Mouse (Mus musculus) embryonic facial prominence, embryonic 12.5 days (tissue): ENCODE results near the gene Susd1. TPM values are rescaled to one million over a fixed set of nuclear protein-coding genes. Genes with fewer than 3 reads are reported as not detected.

Source experiments
- ATAC-seq: fragments of 200-750 bp; cut with Nextera tagmentation; 2 replicates; pipeline ENCODE4 v1.8.0; 2017; ENCODE audit not compliant: insufficient number of reproducible peaks, insufficient read depth, low FRiP score, low TSS enrichment
- H3K27ac ChIP-seq: fragments of 300-500 bp; sonication (generic); 2 replicates; pipeline ENCODE4 v1.5.1; 2016; ENCODE audit warnings: mild to moderate bottlenecking
- H3K27me3 ChIP-seq: fragments of 300-500 bp; sonication (generic); 2 replicates; pipeline ENCODE4 v1.6.1; 2016; ENCODE audit warnings: mild to moderate bottlenecking, moderate library complexity
- H3K36me3 ChIP-seq: fragments of 300-500 bp; sonication (generic); 2 replicates; pipeline ENCODE4 v1.6.1; 2016; ENCODE audit warnings: mild to moderate bottlenecking
- H3K4me1 ChIP-seq: fragments of 300-500 bp; sonication (generic); 2 replicates; pipeline ENCODE4 v1.6.1; 2016
- H3K4me2 ChIP-seq: fragments of 300-500 bp; sonication (generic); replicated peaks from 2 replicates; pipeline ENCODE4 v1.6.1; 2016; ENCODE audit warnings: mild to moderate bottlenecking, moderate library complexity
- H3K4me3 ChIP-seq: fragments of 300-500 bp; sonication (generic); 2 replicates; pipeline ENCODE4 v1.5.1; 2016; ENCODE audit warnings: mild to moderate bottlenecking
- H3K9ac ChIP-seq: fragments of 300-500 bp; sonication (generic); 2 replicates; pipeline ENCODE4 v1.6.1; 2016; ENCODE audit warnings: mild to moderate bottlenecking, moderate library complexity
- H3K9me3 ChIP-seq: fragments of 300-500 bp; sonication (generic); 2 replicates; pipeline ENCODE4 v1.6.1; 2016; ENCODE audit warnings: mild to moderate bottlenecking, moderate library complexity
- WGBS: fragments of 180-500 bp; shearing (Covaris S2); methylation state at CpG from one replicate; pipeline ENCODE4 v1.1.7; 2016; 5-methylcytosine and 5-hydroxymethylcytosine counted together
- polyA plus RNA-seq: library from polyadenylated mRNA; unstranded; fragments of >200 nt; fragmentation: Nextera tagmentation; extraction: Ambion mirVana; gene quantifications from 2 replicates; pipeline ENCODE4 v1.2.1, GENCODE M21; 2016

Gene Susd1
- polyA plus RNA-seq, 1 experiment from 2014 or later, result 1.9 TPM

- H3K4me3 ChIP-seq, result no peak overlapping the region
- H3K9me3 ChIP-seq, result no peaks in the 10 kb centered on the region
- H3K27me3 ChIP-seq, result no peaks in the 10 kb centered on the region
- WGBS, result 66% methylated on average over 4 of the region's 4 CpGs
- no peak overlapping the region for H3K4me2 ChIP-seq
- ATAC-seq, result no peak
- H3K27ac ChIP-seq, result no peak overlapping the region
- H3K4me1 ChIP-seq, result no peaks in the 10 kb centered on the region
- no peaks in the 10 kb centered on the region for H3K36me3 ChIP-seq
- H3K9ac ChIP-seq, result no peak overlapping the region
Observed at GRCm38 (mm10) chr4:59399343-59399742, 39.1 kb downstream of the Susd1 start.

DNA sequence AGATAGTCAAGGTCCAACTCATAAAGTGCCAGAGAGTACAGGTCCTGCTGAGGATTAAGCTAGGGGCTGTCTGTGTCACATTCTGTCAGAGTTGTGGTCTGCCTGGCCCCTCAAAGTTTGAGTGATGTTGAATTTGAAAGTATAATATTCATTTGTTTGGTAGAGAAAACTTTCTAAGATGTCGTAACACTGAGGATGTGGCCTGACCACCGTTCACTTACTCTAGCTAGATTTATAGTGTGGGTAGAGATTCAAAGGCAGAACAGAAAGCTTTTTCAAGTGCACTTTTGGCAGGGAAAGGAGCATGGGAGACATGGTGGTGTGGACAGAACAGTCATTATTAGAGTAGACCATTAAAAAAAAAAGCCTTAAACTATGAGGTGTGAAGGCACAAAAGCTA is 42.9 kb downstream of the Susd1 start:
- ATAC-seq, result no peak
- Histone ChIP-seq H3K4me3 (no peak overlapping the region), H3K9ac (no peak overlapping the region), H3K36me3 (no peaks in the 10 kb centered on the region), H3K27me3 (no peaks in the 10 kb centered on the region), H3K4me2 (no peak overlapping the region), H3K9me3 (no peaks in the 10 kb centered on the region), H3K27ac (no peak overlapping the region), H3K4me1 (no peaks in the 10 kb centered on the region)
- 94% methylated on average over 2 of the region's 2 CpGs for WGBS

- ATAC-seq, result no peak
- no peak overlapping the region for H3K9ac ChIP-seq
- no peak overlapping the region for H3K4me3 ChIP-seq
- no peaks in the 10 kb centered on the region for H3K27me3 ChIP-seq
- H3K9me3 ChIP-seq, result no peaks in the 10 kb centered on the region
- no peaks in the 10 kb centered on the region for H3K4me1 ChIP-seq
- 95% methylated on average over 2 of the region's 2 CpGs for WGBS
- no peaks in the 10 kb centered on the region for H3K36me3 ChIP-seq
- H3K27ac ChIP-seq, result no peak overlapping the region
- no peak overlapping the region for H3K4me2 ChIP-seq
Observed at GRCm38 (mm10) chr4:59394155-59394554, 44.3 kb downstream of the Susd1 start.

DNA sequence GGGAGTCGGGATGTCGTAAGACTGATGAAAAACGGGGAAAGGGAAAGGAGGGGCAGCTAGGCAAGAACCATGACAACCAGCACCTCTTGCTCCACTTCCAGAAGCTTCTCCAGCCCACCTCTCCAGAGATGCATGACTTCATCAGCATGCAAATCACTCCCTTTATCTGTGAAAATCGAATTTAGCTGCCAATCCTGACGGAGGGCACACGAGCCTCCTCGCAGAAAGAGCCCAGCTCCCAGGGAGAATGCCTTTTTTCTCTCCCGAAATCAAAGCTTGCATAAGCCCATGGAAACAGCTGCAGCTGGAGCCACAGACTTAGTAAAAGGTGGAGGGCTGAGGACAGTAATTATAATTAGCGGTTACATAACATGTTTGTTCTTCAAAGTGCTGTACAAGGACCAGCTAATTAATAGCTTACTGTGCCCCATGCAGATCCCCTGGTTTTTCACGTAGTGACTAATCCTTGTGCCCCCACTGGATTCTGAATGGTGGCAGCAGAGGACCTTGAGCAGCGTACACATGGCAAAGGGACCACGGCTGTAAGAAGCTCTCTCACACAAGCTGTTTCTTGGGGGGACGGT is 49.9 kb downstream of the Susd1 start:
- Histone ChIP-seq H3K9me3 (no peaks in the 10 kb centered on the region), H3K4me3 (no peak overlapping the region), H3K36me3 (no peaks in the 10 kb centered on the region), H3K27ac (no peak overlapping the region), H3K27me3 (no peaks in the 10 kb centered on the region), H3K4me2 (peak overlapping the region; percentile 31), H3K4me1 (peaks cover 9% of the 10 kb centered on the region), H3K9ac (no peak overlapping the region)
- WGBS, result 34% methylated on average over 13 of the region's 13 CpGs
- ATAC-seq, result no peak

DNA sequence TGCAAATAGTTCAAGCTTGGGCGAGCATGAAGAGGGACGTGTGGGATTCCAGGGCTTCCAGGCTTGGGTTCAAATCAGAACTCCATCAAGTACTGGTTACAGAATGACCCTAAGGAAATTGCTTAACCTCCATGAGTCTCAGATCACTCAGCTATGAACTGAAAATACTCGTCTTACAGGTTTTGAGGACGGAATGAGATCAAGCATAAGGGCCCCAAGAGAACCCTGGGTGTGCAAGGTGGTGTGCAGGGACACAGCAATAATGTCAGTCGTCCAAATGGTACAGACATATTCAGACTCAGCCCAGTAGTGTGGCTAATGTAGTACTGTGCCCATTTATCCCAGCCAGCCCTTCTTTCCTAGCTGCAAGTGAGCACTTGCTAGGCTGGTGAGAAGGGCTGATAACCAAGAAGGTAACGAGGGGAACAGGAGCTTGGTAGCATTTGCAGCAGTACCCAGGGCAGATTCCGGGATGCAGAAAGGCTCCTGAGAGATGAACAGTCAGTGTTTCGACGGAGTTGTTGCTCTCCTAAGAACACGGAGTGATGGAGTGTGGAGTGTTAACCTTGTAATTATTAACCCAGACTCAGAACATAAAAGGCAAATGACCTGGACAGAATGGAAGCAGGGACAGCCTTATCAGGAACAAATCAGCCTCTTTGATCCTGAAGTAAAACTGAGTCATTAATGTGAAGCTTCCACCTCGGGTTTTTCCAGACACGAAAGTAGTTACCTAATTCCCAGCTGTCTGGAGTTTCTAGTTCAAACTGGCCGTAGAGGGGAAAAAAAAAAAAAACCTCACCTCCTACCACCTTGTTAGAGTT is 50.8 kb downstream of the Susd1 start:
- ATAC-seq, result no peak
- no peaks in the 10 kb centered on the region for H3K36me3 ChIP-seq

DNA sequence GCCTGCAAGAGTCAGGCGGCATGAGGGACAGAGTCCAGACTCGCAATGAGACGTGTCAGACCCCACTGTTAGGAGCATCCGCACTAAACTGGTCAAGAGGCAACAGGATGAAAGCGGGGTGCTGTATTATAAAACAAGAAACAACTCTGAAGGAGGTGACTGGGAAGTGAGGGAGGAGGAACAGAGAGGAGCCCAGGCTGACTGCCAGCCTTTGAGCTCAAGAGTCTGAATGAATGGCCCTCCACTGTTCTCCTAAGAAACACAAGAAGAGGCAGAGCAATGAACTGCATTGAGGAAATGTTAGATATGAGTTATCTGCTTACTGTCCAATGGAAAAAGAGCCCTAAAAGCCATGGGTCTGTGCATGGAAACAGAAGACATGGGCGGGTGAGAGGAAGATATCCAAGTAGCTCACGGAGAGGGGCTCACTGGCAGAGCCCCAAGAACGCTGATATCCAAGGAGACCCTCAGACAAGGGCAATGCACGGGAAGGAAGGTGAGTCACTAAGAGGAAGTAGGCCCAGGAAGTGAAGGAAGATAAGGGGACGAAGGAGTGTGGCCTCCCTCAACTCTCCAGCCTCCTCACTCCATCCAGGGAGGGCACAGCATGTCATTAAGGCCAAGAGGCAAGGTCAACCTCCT is 53.1 kb downstream of the Susd1 start:
- Histone ChIP-seq H3K4me1 (peaks cover 9% of the 10 kb centered on the region), H3K27ac (no peak overlapping the region), H3K36me3 (no peaks in the 10 kb centered on the region), H3K27me3 (no peaks in the 10 kb centered on the region), H3K9me3 (no peaks in the 10 kb centered on the region), H3K4me3 (no peak overlapping the region), H3K9ac (no peak overlapping the region), H3K4me2 (no peak overlapping the region)
- no peak for ATAC-seq
- 90% methylated on average over 10 of the region's 10 CpGs for WGBS

More for the DNA sequence above, 50.8 kb downstream of the Susd1 start:
- no peak overlapping the region for H3K9ac ChIP-seq
- no peaks in the 10 kb centered on the region for H3K27me3 ChIP-seq
- H3K27ac ChIP-seq, result no peak overlapping the region
- peaks cover 9% of the 10 kb centered on the region for H3K4me1 ChIP-seq
- H3K9me3 ChIP-seq, result no peaks in the 10 kb centered on the region
- WGBS, result 51% methylated on average over 13 of the region's 13 CpGs
- H3K4me3 ChIP-seq, result no peak overlapping the region
- H3K4me2 ChIP-seq, result peak overlapping the region; percentile 31; the same call in 1 of the 2 replicates

- ATAC-seq, result no peak
- Histone ChIP-seq H3K4me3 (no peak overlapping the region), H3K36me3 (no peaks in the 10 kb centered on the region), H3K27ac (no peak overlapping the region), H3K4me2 (no peak overlapping the region), H3K9ac (no peak overlapping the region), H3K27me3 (no peaks in the 10 kb centered on the region), H3K9me3 (no peaks in the 10 kb centered on the region), H3K4me1 (peaks cover 9% of the 10 kb centered on the region)
- WGBS, result 74% methylated on average over 3 of the region's 3 CpGs
Observed at GRCm38 (mm10) chr4:59383791-59384190, 54.6 kb downstream of the Susd1 start.

- no peaks in the 10 kb centered on the region for H3K9me3 ChIP-seq
- no peak for ATAC-seq
Observed at GRCm38 (mm10) chr4:59382131-59382530, 56.3 kb downstream of the Susd1 start.

GRCm38 (mm10) chr4:59381007-59381743 is 57.3 kb downstream of the Susd1 start:
- no peaks in the 10 kb centered on the region for H3K9me3 ChIP-seq
- no peak overlapping the region for H3K4me3 ChIP-seq
- H3K27me3 ChIP-seq, result no peaks in the 10 kb centered on the region
- H3K4me1 ChIP-seq, result no peaks in the 10 kb centered on the region
- no peak overlapping the region for H3K27ac ChIP-seq
- H3K4me2 ChIP-seq, result no peak overlapping the region
- H3K9ac ChIP-seq, result no peak overlapping the region
- 71% methylated on average over 13 of the region's 13 CpGs for WGBS
- no peaks in the 10 kb centered on the region for H3K36me3 ChIP-seq
- no peak for ATAC-seq

More at GRCm38 (mm10) chr4:59382131-59382530, 56.3 kb downstream of the Susd1 start:
- H3K4me3 ChIP-seq, result 0 out of 2 replicates have a peak overlapping the region, but pooled peaks have one; percentile 15
- no peaks in the 10 kb centered on the region for H3K36me3 ChIP-seq
- H3K27ac ChIP-seq, result no peak overlapping the region
- peak overlapping the region; percentile 36 for H3K4me2 ChIP-seq
- H3K9ac ChIP-seq, result no peak overlapping the region
- WGBS, result 19% methylated on average over 12 of the region's 12 CpGs
- H3K27me3 ChIP-seq, result no peaks in the 10 kb centered on the region
- no peaks in the 10 kb centered on the region for H3K4me1 ChIP-seq

DNA sequence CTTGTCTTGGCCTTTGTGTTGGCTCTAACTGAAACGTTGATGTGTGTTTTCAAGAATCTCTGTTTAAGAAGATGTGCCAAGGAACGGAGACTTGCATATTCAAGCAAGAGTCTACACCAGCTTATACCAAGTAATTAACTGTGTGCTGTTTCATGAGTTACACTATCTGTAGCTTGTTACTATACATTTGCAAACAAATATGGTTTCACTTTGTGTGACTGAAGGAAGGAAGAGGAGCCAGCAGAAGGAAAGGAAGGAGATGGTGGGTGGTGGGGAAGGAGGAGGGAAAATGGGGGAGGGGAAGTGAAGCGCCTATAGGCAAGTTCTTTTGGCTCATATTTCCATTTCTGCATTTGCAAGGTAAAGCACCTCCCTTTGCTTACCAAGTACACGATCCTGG is 58.0 kb downstream of the Susd1 start:
- Histone ChIP-seq H3K9ac (no peak overlapping the region), H3K4me2 (no peak overlapping the region), H3K4me1 (peaks cover under 1% of the 10 kb centered on the region; the same call in 1 of the 2 replicates), H3K27me3 (no peaks in the 10 kb centered on the region), H3K27ac (no peak overlapping the region), H3K36me3 (no peaks in the 10 kb centered on the region), H3K9me3 (no peaks in the 10 kb centered on the region), H3K4me3 (no peak overlapping the region)
- no peak for ATAC-seq
- WGBS, result 84% methylated on average over 4 of the region's 4 CpGs

- Histone ChIP-seq H3K9me3 (no peaks in the 10 kb centered on the region), H3K4me1 (peaks cover 2% of the 10 kb centered on the region; the same call in 1 of the 2 replicates), H3K27ac (no peak overlapping the region), H3K36me3 (no peaks in the 10 kb centered on the region), H3K27me3 (no peaks in the 10 kb centered on the region), H3K9ac (no peak overlapping the region), H3K4me2 (no peak overlapping the region), H3K4me3 (no peak overlapping the region)
- ATAC-seq, result no peak
- WGBS, result 81% methylated on average over 5 of the region's 5 CpGs
Observed at GRCm38 (mm10) chr4:59379876-59380275, 58.6 kb downstream of the Susd1 start.
